ENCODE assay signal across 10 mouse cellular contexts in genomic region chr10:62300006-62300827, GRCm38 (mm10). TPM values are rescaled to one million over a fixed set of nuclear protein-coding genes. Genes with fewer than 3 reads are reported as not detected.
DNase-seq lines count a peak whose midpoint lies in the region; ATAC-seq and TF ChIP-seq lines count a peak whose summit lies in the region.
"Had no signal": no experiment of that assay in that cellular context is flagged by ENCODE, and none has a peak within 500 bp of the region (broad histone marks: within the 10 kb centered on the region; RNA-seq: fewer than 3 reads in every experiment).

No protein-coding gene starts in this region.

- peak; percentile 57 for DNase-seq in gastrocnemius, adult 18-20 months (ENCODE audit: low spot score)
- DNase-seq in gastrocnemius, postnatal 4 days (ENCODE audit: low spot score in 2 of 2), result no peak
- DNase-seq in 3134 (ENCODE audit: extremely low read depth, insufficient read length, low spot score), result peak; percentile 88
- peak; percentile 94 for DNase-seq in cerebellum, adult 11-12 months
- peak; percentile 57 to 61 for DNase-seq in heart, adult 9 months (ENCODE audit: low spot score in 2 of 2)
- DNase-seq in lung, postnatal 0 days (ENCODE audit: low spot score), result peak; percentile 43
- DNase-seq: lung, embryonic 14.5 days had no signal

- H3K36me3 ChIP-seq in lung, postnatal 0 days (ENCODE audit: insufficient read depth, low read length), result peaks cover 7% of the 10 kb centered on the region; the same call in 1 of the 2 replicates
- H3K36me3 ChIP-seq in hindbrain, embryonic 16.5 days (ENCODE audit: control insufficient read depth, insufficient read depth, low read length), result peaks cover 23% of the 10 kb centered on the region
- H3K36me3 ChIP-seq in midbrain, embryonic 15.5 days (replicated peaks), result peaks cover 11% of the 10 kb centered on the region; the same call in 1 of the 2 replicates

- no peaks in the 10 kb centered on the region for H3K9me3 ChIP-seq in lung, postnatal 0 days (ENCODE audit: low read length)
- no peaks in the 10 kb centered on the region for H3K9me3 ChIP-seq in hindbrain, embryonic 16.5 days (ENCODE audit: control insufficient read depth, low read length)
- H3K9me3 ChIP-seq in midbrain, embryonic 15.5 days, result no peaks in the 10 kb centered on the region
- H3K9me3 ChIP-seq: embryonic facial prominence, embryonic 13.5 days had no signal

- H3K4me1 ChIP-seq in lung, postnatal 0 days (ENCODE audit: insufficient read depth, low read depth, low read length), result no peaks in the 10 kb centered on the region
- H3K4me1 ChIP-seq in hindbrain, embryonic 16.5 days (ENCODE audit: control insufficient read depth, insufficient read depth, low read depth, low read length), result no peaks in the 10 kb centered on the region; the same call in 1 of the 2 replicates
- H3K4me1 ChIP-seq in midbrain, embryonic 15.5 days, result peaks cover 7% of the 10 kb centered on the region; the same call in 1 of the 2 replicates
- H3K4me1 ChIP-seq: embryonic facial prominence, embryonic 13.5 days had no signal

- TF ChIP-seq EP300 in lung, postnatal 0 days (IDR thresholded peaks at IDR 0.05), result no peak

- no peaks in the 10 kb centered on the region for H3K27me3 ChIP-seq in lung, postnatal 0 days (replicated peaks; ENCODE audit: insufficient read depth, low read length)
- H3K27me3 ChIP-seq in hindbrain, embryonic 16.5 days (replicated peaks; ENCODE audit: control insufficient read depth, insufficient read depth, low read length), result no peaks in the 10 kb centered on the region
- no peaks in the 10 kb centered on the region for H3K27me3 ChIP-seq in midbrain, embryonic 15.5 days (replicated peaks)
- H3K27me3 ChIP-seq: embryonic facial prominence, embryonic 13.5 days had no signal

- H3K9ac ChIP-seq in lung, postnatal 0 days (replicated peaks; ENCODE audit: low read depth), result no peak overlapping the region
- no peak overlapping the region for H3K9ac ChIP-seq in hindbrain, embryonic 16.5 days (ENCODE audit: low read depth, low read length)
- no peak overlapping the region for H3K9ac ChIP-seq in midbrain, embryonic 15.5 days
- H3K9ac ChIP-seq: embryonic facial prominence, embryonic 13.5 days; lung, embryonic 14.5 days had no signal

- H3K27ac ChIP-seq in lung, postnatal 0 days (ENCODE audit: low read length), result 0 out of 2 replicates have a peak overlapping the region, but pooled peaks have one; percentile 38
- H3K27ac ChIP-seq in hindbrain, embryonic 16.5 days (ENCODE audit: low read depth, low read length), result no peak overlapping the region
- no peak overlapping the region for H3K27ac ChIP-seq in midbrain, embryonic 15.5 days
- H3K27ac ChIP-seq: embryonic facial prominence, embryonic 13.5 days had no signal

- no peak overlapping the region for H3K4me3 ChIP-seq in lung, postnatal 0 days (ENCODE audit: low read depth, low read length)
- no peak overlapping the region for H3K4me3 ChIP-seq in hindbrain, embryonic 16.5 days (ENCODE audit: low read length)
- no peak overlapping the region for H3K4me3 ChIP-seq in midbrain, embryonic 15.5 days
- H3K4me3 ChIP-seq: embryonic facial prominence, embryonic 13.5 days had no signal

- ATAC-seq in lung, postnatal 0 days, result peak; percentile 81
- no peak for ATAC-seq in hindbrain, embryonic 16.5 days
- no peak for ATAC-seq in midbrain, embryonic 15.5 days (replicated peaks)

- 52% methylated on average over 23 of the region's 23 CpGs for WGBS in lung, postnatal 0 days
- WGBS in hindbrain, embryonic 16.5 days, result 80% methylated on average over 23 of the region's 23 CpGs
- WGBS in midbrain, embryonic 15.5 days, result 85% methylated on average over 23 of the region's 23 CpGs

- 0 out of 2 replicates have a peak, but pooled peaks have one; percentile 5 for TF ChIP-seq CTCF in lung, postnatal 0 days (IDR thresholded peaks at IDR 0.05)

- no peak overlapping the region for H3K4me2 ChIP-seq in lung, postnatal 0 days (replicated peaks; ENCODE audit: low read depth, low read length)
- no peak overlapping the region for H3K4me2 ChIP-seq in hindbrain, embryonic 16.5 days (ENCODE audit: low read length)
- no peak overlapping the region for H3K4me2 ChIP-seq in midbrain, embryonic 15.5 days
- H3K4me2 ChIP-seq: embryonic facial prominence, embryonic 13.5 days; lung, embryonic 14.5 days had no signal

RNA-seq across cellular contexts. Expression of gene Tacr2, which starts 48.0 kb away (rescaled TPM):
- total RNA-seq in gastrocnemius, adult 18-20 months (2021), result not detected
- not detected for total RNA-seq in gastrocnemius, postnatal 4 days (2021)
- 0.32 and 0.40 TPM in 2 replicates for polyA plus RNA-seq in lung, postnatal 0 days (2015; fragmentation: Nextera tagmentation; extraction: Ambion mirVana)
- polyA plus RNA-seq in hindbrain, embryonic 16.5 days (2015; fragmentation: Nextera tagmentation; extraction: Ambion mirVana), result not detected in 2 replicates
- not detected in 2 replicates for polyA plus RNA-seq in midbrain, embryonic 15.5 days (2015; fragmentation: Nextera tagmentation; extraction: Ambion mirVana)
- polyA plus RNA-seq: embryonic facial prominence, embryonic 13.5 days had no signal

Comparison
In these comparisons a context has a peak if more than half of its experiments do, and no peak if none do; other contexts are left out.
1. DNase-seq: peak in gastrocnemius, adult 18-20 months (single experiment), 3134 (single experiment), cerebellum, adult 11-12 months (single experiment), heart, adult 9 months (2 of 2) and lung, postnatal 0 days (single experiment); none in gastrocnemius, postnatal 4 days (0 of 2).